ENCODE assay signal across 8 mouse cellular contexts in the genomic region with DNA sequence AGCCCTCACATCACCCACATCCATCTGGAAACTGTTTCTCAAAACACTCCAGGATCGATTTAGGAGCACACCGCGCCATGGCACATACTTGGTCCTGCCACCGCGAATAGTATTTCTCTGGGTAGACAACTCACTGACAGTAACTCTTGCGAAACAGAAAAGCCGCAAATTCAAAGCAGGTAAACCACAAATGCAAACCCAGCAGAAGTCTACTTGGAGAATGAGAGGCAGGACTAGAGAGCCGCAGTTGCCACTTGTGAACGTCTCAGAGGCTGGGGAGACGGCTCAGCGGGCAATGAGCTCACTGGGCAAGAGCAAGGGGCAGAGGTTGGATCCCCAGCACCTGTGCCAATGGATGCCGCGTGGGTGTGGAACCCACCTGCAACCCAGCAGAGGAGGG. TPM values are rescaled to one million over a fixed set of nuclear protein-coding genes. Genes with fewer than 3 reads are reported as not detected.
A peak's percentile ranks its signal among the peaks of the same experiment; 100 is the strongest.
DNase-seq lines count a peak whose midpoint lies in the region; ATAC-seq and TF ChIP-seq lines count a peak whose summit lies in the region.

No protein-coding gene starts in this region.

- peak; percentile 22 for ATAC-seq in lung, postnatal 0 days

- H3K4me2 ChIP-seq in lung, postnatal 0 days (replicated peaks; ENCODE audit: low read depth, low read length), result 0 out of 2 replicates have a peak overlapping the region, but pooled peaks have one; percentile 3

- no peak for TF ChIP-seq CTCF in layer of hippocampus, adult 2 months (conservative IDR thresholded peaks at IDR 0.05)
- no peak for TF ChIP-seq CTCF in bone marrow macrophage, adult 2 months (IDR thresholded peaks at IDR 0.05; ENCODE audit: low read depth, low read length)
- TF ChIP-seq CTCF in lung, postnatal 0 days (IDR thresholded peaks at IDR 0.05), result no peak

- intact Hi-C loops in left cerebral cortex, postnatal 10 days (cut with DNase I), result no loop called here

- no peaks in the 10 kb centered on the region for H3K9me3 ChIP-seq in lung, postnatal 0 days (ENCODE audit: low read length)

- no peak overlapping the region for H3K9ac ChIP-seq in lung, postnatal 0 days (replicated peaks; ENCODE audit: low read depth)

- peak overlapping the region; percentile 61; the same call in 1 of the 2 replicates for H3K27ac ChIP-seq in layer of hippocampus, adult 2 months
- H3K27ac ChIP-seq in bone marrow macrophage, adult 2 months (ENCODE audit: insufficient read depth, low read depth, low read length), result peak overlapping the region; percentile 17
- H3K27ac ChIP-seq in lung, postnatal 0 days (ENCODE audit: low read length), result 0 out of 2 replicates have a peak overlapping the region, but pooled peaks have one; percentile 43

- no peak overlapping the region; the same call in 1 of the 2 replicates for H3K4me3 ChIP-seq in layer of hippocampus, adult 2 months
- peak overlapping the region; percentile 35 for H3K4me3 ChIP-seq in bone marrow macrophage, adult 2 months (ENCODE audit: insufficient read depth, low read length)
- H3K4me3 ChIP-seq in lung, postnatal 0 days (ENCODE audit: low read depth, low read length), result no peak overlapping the region

- WGBS in lung, postnatal 0 days, result 37% methylated on average over 13 of the region's 13 CpGs

- no peaks in the 10 kb centered on the region for H3K36me3 ChIP-seq in lung, postnatal 0 days (ENCODE audit: insufficient read depth, low read length)

- no peak for TF ChIP-seq POLR2A in bone marrow macrophage, adult 2 months (IDR thresholded peaks at IDR 0.05; ENCODE audit: borderline replicate concordance, low read depth, low read length)

- TF ChIP-seq EP300 in lung, postnatal 0 days (IDR thresholded peaks at IDR 0.05), result no peak

- peaks cover 20% of the 10 kb centered on the region for H3K4me1 ChIP-seq in bone marrow macrophage, adult 2 months (ENCODE audit: control insufficient read depth, insufficient read depth, low read length)
- peaks cover 18% of the 10 kb centered on the region; the same call in 1 of the 2 replicates for H3K4me1 ChIP-seq in lung, postnatal 0 days (ENCODE audit: insufficient read depth, low read depth, low read length)

- DNase-seq in layer of hippocampus, adult 2 months (ENCODE audit: low spot score in 2 of 2), result no peak
- DNase-seq in layer of hippocampus, postnatal 36 days, result no peak
- DNase-seq in lung, postnatal 0 days (ENCODE audit: low spot score), result peak; percentile 45
- DNase-seq in thymus, postnatal 0 days (ENCODE audit: low spot score), result peak; percentile 58
- DNase-seq in left cerebral cortex, postnatal 10 days (ENCODE audit: extremely low spot score in 1 of 2, low spot score in 2 of 2), result no peak
- no peak for DNase-seq in left cerebral cortex, adult 11 months (ENCODE audit: low spot score)
- no peak for DNase-seq in urinary bladder, adult 2 months (ENCODE audit: low spot score)

- no peaks in the 10 kb centered on the region for H3K27me3 ChIP-seq in lung, postnatal 0 days (replicated peaks; ENCODE audit: insufficient read depth, low read length)

RNA-seq across cellular contexts. Expression of gene Ston2, which starts 22.7 kb away (rescaled TPM):
- total RNA-seq in layer of hippocampus, adult 2 months (2021), result 10 to 100 TPM; 33.4 to 34.7 TPM
- total RNA-seq in layer of hippocampus, postnatal 36 days (2021), result 10 to 100 TPM; 30.8 to 35.6 TPM
- 3.6 and 4.5 TPM in 2 replicates for polyA plus RNA-seq in bone marrow macrophage, adult 2 months (2012; ENCODE audit: insufficient read depth, insufficient read length, missing spikeins)
- polyA plus RNA-seq in lung, postnatal 0 days (2015; fragmentation: Nextera tagmentation; extraction: Ambion mirVana), result 6.2 and 6.8 TPM in 2 replicates
- 7.6 and 7.9 TPM in 2 replicates for polyA plus RNA-seq in thymus, postnatal 0 days (2015; fragmentation: Nextera tagmentation; extraction: Ambion mirVana)
- total RNA-seq in left cerebral cortex, postnatal 10 days (2021), result 10 to 100 TPM; 13.9 to 15.6 TPM
- polyA plus RNA-seq in urinary bladder, adult 2 months (2012; rRNA removed), result 9.3 and 10.5 TPM in 2 replicates

Comparison
In these comparisons a context has a peak if more than half of its experiments do, and no peak if none do; other contexts are left out.
1. DNase-seq: peak in lung, postnatal 0 days (single experiment) and thymus, postnatal 0 days (single experiment); none in layer of hippocampus, adult 2 months (0 of 2), layer of hippocampus, postnatal 36 days (0 of 2), left cerebral cortex, postnatal 10 days (0 of 2), left cerebral cortex, adult 11 months (single experiment) and urinary bladder, adult 2 months (single experiment).
2. Peak in every context shown above with its lines, with median percentiles within 50 percentile points of each other: H3K27ac ChIP-seq.